Mouse (Mus musculus): ENCODE measurements around the gene Fgf10. TPM values are rescaled to one million over a fixed set of nuclear protein-coding genes. Genes with fewer than 3 reads are reported as not detected.
A peak's percentile ranks its signal among the peaks of the same experiment; 100 is the strongest.

The Fgf10 gene
- polyA plus RNA-seq, 1 experiment from 2014 or later = 2.3 TPM

GRCm38 (mm10) chr13:118695103-118695502 is 25.5 kb downstream of the Fgf10 start:
- H3K9me3 ChIP-seq = no peaks in the 10 kb centered on the region
- no peaks in the 10 kb centered on the region for H3K36me3 ChIP-seq
- H3K4me1 ChIP-seq (replicated peaks) = no peaks in the 10 kb centered on the region
- H3K9ac ChIP-seq = no peak overlapping the region
- no peaks in the 10 kb centered on the region for H3K27me3 ChIP-seq
- no peak overlapping the region for H3K4me3 ChIP-seq
- no peak for ATAC-seq (ENCODE audit: low FRiP score)
- WGBS = 33% methylated on average over 4 of the region's 4 CpGs
- H3K4me2 ChIP-seq = no peak overlapping the region
- no peak overlapping the region for H3K27ac ChIP-seq

- ATAC-seq (ENCODE audit: low FRiP score) = no peak
- Histone ChIP-seq H3K27ac (no peak overlapping the region), H3K4me1 (replicated peaks) (no peaks in the 10 kb centered on the region), H3K27me3 (no peaks in the 10 kb centered on the region), H3K36me3 (no peaks in the 10 kb centered on the region), H3K9ac (no peak overlapping the region), H3K4me3 (no peak overlapping the region), H3K9me3 (no peaks in the 10 kb centered on the region), H3K4me2 (no peak overlapping the region)
Observed at GRCm38 (mm10) chr13:118703727-118704126, 34.1 kb downstream of the Fgf10 start.

GRCm38 (mm10) chr13:118705716-118706115 is 36.1 kb downstream of the Fgf10 start:
- H3K9ac ChIP-seq = no peak overlapping the region
- 76% methylated on average over 3 of the region's 3 CpGs for WGBS
- no peak for ATAC-seq (ENCODE audit: low FRiP score)
- H3K4me3 ChIP-seq = no peak overlapping the region
- H3K4me1 ChIP-seq (replicated peaks) = no peaks in the 10 kb centered on the region
- no peaks in the 10 kb centered on the region for H3K27me3 ChIP-seq
- H3K4me2 ChIP-seq = no peak overlapping the region
- no peak overlapping the region for H3K27ac ChIP-seq
- no peaks in the 10 kb centered on the region for H3K36me3 ChIP-seq
- no peaks in the 10 kb centered on the region for H3K9me3 ChIP-seq

- Histone ChIP-seq H3K36me3 (no peaks in the 10 kb centered on the region), H3K9me3 (no peaks in the 10 kb centered on the region), H3K27ac (no peak overlapping the region), H3K27me3 (peaks cover 18% of the 10 kb centered on the region), H3K4me3 (no peak overlapping the region), H3K4me1 (replicated peaks) (peaks cover 15% of the 10 kb centered on the region), H3K4me2 (no peak overlapping the region), H3K9ac (no peak overlapping the region)
- no peak for ATAC-seq (ENCODE audit: low FRiP score)
- WGBS = 90% methylated on average over 1 of the region's 1 CpGs
Observed at GRCm38 (mm10) chr13:118709912-118710311, 40.3 kb downstream of the Fgf10 start.

GRCm38 (mm10) chr13:118713626-118714150 is 44.1 kb downstream of the Fgf10 start:
- H3K36me3 ChIP-seq = no peaks in the 10 kb centered on the region
- WGBS = 2% methylated on average over 14 of the region's 14 CpGs
- peaks cover 40% of the 10 kb centered on the region for H3K27me3 ChIP-seq
- peak overlapping the region; percentile 96 for H3K4me2 ChIP-seq
- ATAC-seq (ENCODE audit: low FRiP score) = no peak
- H3K4me1 ChIP-seq (replicated peaks) = peaks cover 31% of the 10 kb centered on the region
- peak overlapping the region; percentile 54 for H3K4me3 ChIP-seq
- no peaks in the 10 kb centered on the region for H3K9me3 ChIP-seq
- H3K9ac ChIP-seq = peak overlapping the region; percentile 36
- no peak overlapping the region for H3K27ac ChIP-seq

GRCm38 (mm10) chr13:118714284-118715065 is 44.9 kb downstream of the Fgf10 start:
- Histone ChIP-seq H3K4me2 (peak overlapping the region; percentile 96), H3K9me3 (no peaks in the 10 kb centered on the region), H3K4me3 (peak overlapping the region; percentile 54), H3K27ac (no peak overlapping the region), H3K9ac (peak overlapping the region; percentile 74), H3K4me1 (replicated peaks) (peaks cover 31% of the 10 kb centered on the region), H3K36me3 (no peaks in the 10 kb centered on the region), H3K27me3 (peaks cover 40% of the 10 kb centered on the region)
- ATAC-seq (ENCODE audit: low FRiP score) = peak; percentile 77
- under 1% methylated on average over 21 of the region's 36 CpGs for WGBS

GRCm38 (mm10) chr13:118715066-118716018 is 45.8 kb downstream of the Fgf10 start:
- no peaks in the 10 kb centered on the region for H3K9me3 ChIP-seq
- H3K9ac ChIP-seq = peak overlapping the region; percentile 74
- H3K4me2 ChIP-seq = peak overlapping the region; percentile 96
- no peak overlapping the region for H3K27ac ChIP-seq
- peaks cover 40% of the 10 kb centered on the region for H3K27me3 ChIP-seq
- peak; percentile 57 for ATAC-seq (ENCODE audit: low FRiP score)
- WGBS = 3% methylated on average over 30 of the region's 31 CpGs
- peak overlapping the region; percentile 54 for H3K4me3 ChIP-seq
- no peaks in the 10 kb centered on the region for H3K36me3 ChIP-seq
- peaks cover 31% of the 10 kb centered on the region for H3K4me1 ChIP-seq (replicated peaks)

GRCm38 (mm10) chr13:118716265-118716664 is 46.7 kb downstream of the Fgf10 start:
- WGBS = 8% methylated on average over 8 of the region's 8 CpGs
- H3K4me3 ChIP-seq = peak overlapping the region; percentile 54
- no peak overlapping the region for H3K9ac ChIP-seq
- no peaks in the 10 kb centered on the region for H3K9me3 ChIP-seq
- H3K27ac ChIP-seq = no peak overlapping the region
- no peak for ATAC-seq (ENCODE audit: low FRiP score)
- H3K27me3 ChIP-seq = peaks cover 40% of the 10 kb centered on the region
- H3K4me1 ChIP-seq (replicated peaks) = peaks cover 31% of the 10 kb centered on the region
- H3K4me2 ChIP-seq = peak overlapping the region; percentile 96
- no peaks in the 10 kb centered on the region for H3K36me3 ChIP-seq

- ATAC-seq (ENCODE audit: low FRiP score) = no peak
- 39% methylated on average over 1 of the region's 1 CpGs for WGBS
- H3K27ac ChIP-seq = no peak overlapping the region
- H3K27me3 ChIP-seq = peaks cover 40% of the 10 kb centered on the region
- no peaks in the 10 kb centered on the region for H3K9me3 ChIP-seq
- H3K36me3 ChIP-seq = no peaks in the 10 kb centered on the region
- no peak overlapping the region for H3K4me3 ChIP-seq
- H3K9ac ChIP-seq = no peak overlapping the region
- peaks cover 31% of the 10 kb centered on the region for H3K4me1 ChIP-seq (replicated peaks)
- no peak overlapping the region for H3K4me2 ChIP-seq
Observed at GRCm38 (mm10) chr13:118716726-118717125, 47.1 kb downstream of the Fgf10 start.

- Histone ChIP-seq H3K9ac (no peak overlapping the region), H3K27ac (no peak overlapping the region), H3K4me2 (no peak overlapping the region), H3K9me3 (no peaks in the 10 kb centered on the region), H3K36me3 (no peaks in the 10 kb centered on the region), H3K27me3 (peaks cover 33% of the 10 kb centered on the region), H3K4me3 (no peak overlapping the region), H3K4me1 (replicated peaks) (peaks cover 29% of the 10 kb centered on the region)
- ATAC-seq (ENCODE audit: low FRiP score) = no peak
- WGBS = 40% methylated on average over 3 of the region's 3 CpGs
Observed at GRCm38 (mm10) chr13:118718396-118718795, 48.8 kb downstream of the Fgf10 start.

GRCm38 (mm10) chr13:118721668-118722067 is 52.1 kb downstream of the Fgf10 start:
- Histone ChIP-seq H3K4me3 (no peak overlapping the region), H3K27ac (no peak overlapping the region), H3K9ac (no peak overlapping the region), H3K4me1 (replicated peaks) (no peaks in the 10 kb centered on the region), H3K4me2 (no peak overlapping the region), H3K9me3 (no peaks in the 10 kb centered on the region), H3K36me3 (no peaks in the 10 kb centered on the region), H3K27me3 (peaks cover 5% of the 10 kb centered on the region; the same call in 1 of the 2 replicates)
- no peak for ATAC-seq (ENCODE audit: low FRiP score)
- 53% methylated on average over 1 of the region's 1 CpGs for WGBS

- H3K4me3 ChIP-seq = no peak overlapping the region
- H3K27ac ChIP-seq = no peak overlapping the region
- no peaks in the 10 kb centered on the region for H3K9me3 ChIP-seq
- no peaks in the 10 kb centered on the region for H3K4me1 ChIP-seq (replicated peaks)
- H3K4me2 ChIP-seq = no peak overlapping the region
- no peaks in the 10 kb centered on the region for H3K27me3 ChIP-seq
- WGBS = 81% methylated on average over 12 of the region's 12 CpGs
- no peaks in the 10 kb centered on the region for H3K36me3 ChIP-seq
- no peak overlapping the region for H3K9ac ChIP-seq
- ATAC-seq (ENCODE audit: low FRiP score) = no peak
Observed at GRCm38 (mm10) chr13:118731850-118732552, 62.4 kb downstream of the Fgf10 start.

Data from hindbrain, embryonic 13.5 days (tissue).